Mouse (Mus musculus) natural killer cell, adult 2 months (primary cell): ENCODE measurements around the gene Nt5c3b.

ENCODE experiments used
- DNase-seq, 2 experiments: peaks; one replicate each; pipeline ENCODE4 v3.0.0; 2022; ENCODE audit warnings: low spot score in 2 of 2

The Nt5c3b gene

GRCm38 (mm10) chr11:100399727-100400538 is 41.7 kb downstream of the Nt5c3b start:
- no peak for DNase-seq

- DNase-seq = peak; percentile 30 to 43
Observed at GRCm38 (mm10) chr11:100399320-100399719, 42.3 kb downstream of the Nt5c3b start.

DNA sequence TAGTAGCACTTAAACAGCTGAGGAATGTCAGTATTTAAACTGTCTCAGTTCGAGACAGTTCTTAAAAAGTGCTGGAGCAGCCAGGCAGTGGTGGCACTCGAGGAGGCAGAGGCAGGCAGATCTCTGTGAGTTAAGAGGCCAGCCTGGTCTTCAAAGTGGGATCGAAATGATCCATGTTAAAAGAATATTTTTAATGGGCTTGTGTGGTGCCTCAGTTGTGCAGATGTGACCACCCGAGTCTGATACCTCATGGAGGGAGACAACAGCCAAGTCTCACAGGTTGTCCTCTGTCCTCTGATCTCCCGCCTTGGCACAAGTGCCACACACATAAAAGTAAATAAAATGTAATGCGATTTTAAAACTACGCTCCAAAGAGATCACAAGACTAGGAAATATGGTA is 43.1 kb downstream of the Nt5c3b start:
- no peak for DNase-seq

GRCm38 (mm10) chr11:100397600-100398389 is 43.8 kb downstream of the Nt5c3b start, which contains the start of gene Jup:
Jup (minus strand) TSS chr11:100397763.
- peak; percentile 96 to 97 for DNase-seq

GRCm38 (mm10) chr11:100396886-100397599 is 44.6 kb downstream of the Nt5c3b start:
- no peak for DNase-seq

DNA sequence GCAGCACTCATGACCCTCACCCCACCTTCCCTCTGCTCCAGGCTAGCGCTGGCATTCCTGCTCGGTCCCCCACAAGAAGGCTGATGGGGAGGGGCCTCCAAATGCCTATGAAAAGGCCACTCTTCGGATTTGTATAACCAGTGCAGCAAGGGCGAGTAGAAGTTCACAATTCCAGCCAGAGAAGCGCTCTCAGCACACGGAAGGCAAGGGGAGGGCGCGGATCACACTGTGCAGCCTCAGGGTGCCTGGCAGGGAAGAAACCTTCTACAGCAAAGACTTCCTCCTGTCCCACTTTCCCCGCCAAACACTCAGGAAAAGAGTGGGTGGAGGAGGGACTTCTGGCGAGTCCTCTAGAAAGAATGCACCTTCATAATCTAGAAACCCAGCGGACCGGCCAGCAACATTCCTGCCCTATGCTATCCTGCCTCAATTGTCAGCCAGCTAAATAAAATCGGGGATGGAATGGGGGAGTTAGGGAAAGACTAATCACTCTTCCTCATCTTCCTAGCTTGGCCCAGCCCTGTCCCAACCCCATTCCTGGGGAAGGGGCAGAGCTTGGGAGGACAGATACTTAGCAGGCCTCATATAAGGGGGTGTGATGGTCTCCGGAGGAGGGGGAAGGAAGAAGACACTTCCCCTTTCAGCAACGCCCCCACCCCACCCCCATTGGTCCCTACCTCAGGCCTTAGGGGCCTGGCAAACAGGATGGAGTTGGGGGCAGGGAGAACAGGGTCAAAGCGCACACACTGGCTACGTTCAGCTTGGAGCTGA is 45.6 kb downstream of the Nt5c3b start:
- no peak for DNase-seq

- no peak for DNase-seq
Observed at GRCm38 (mm10) chr11:100395200-100395599, 46.4 kb downstream of the Nt5c3b start.

GRCm38 (mm10) chr11:100394353-100395074 is 47.1 kb downstream of the Nt5c3b start:
- DNase-seq = no peak

DNA sequence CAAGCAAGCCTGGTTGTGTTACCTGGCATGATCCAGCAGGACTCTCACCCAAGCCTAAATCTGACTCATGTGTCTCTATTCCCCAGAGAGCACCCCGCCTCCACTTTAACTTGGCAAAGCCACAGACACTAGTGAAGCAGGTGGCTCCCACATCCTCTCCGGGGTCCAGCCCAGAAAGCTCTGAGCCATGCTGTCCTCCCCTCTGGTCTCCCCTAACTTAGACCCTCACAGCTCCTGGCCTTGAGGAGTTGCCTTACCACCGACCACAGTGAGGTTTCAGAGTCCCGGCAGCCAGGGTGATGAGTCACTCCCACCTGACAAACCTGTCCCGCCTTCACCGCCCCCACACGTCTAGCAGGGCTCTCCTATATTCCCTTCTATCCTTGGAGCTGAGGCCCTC is 47.9 kb downstream of the Nt5c3b start:
- peak; percentile 52 to 59 for DNase-seq

DNA sequence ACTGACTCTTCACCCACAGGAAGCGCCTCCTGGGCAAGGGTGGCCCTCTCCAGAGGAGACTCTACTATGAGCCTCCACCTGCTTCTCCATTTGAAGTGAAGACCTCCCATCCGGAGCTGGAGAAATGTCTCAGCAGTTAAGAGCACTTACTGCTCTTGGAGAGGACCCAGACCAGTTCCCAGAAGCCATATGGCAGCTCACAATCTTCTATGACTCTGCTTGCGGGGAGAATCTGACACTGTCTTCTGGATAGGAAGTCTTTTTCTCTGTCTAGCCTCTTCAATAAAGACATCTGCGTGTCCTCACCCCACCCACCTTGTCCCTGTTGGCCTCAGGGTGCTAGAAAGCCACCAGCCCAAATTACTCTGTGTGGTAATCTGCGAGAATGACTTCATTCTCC is 48.6 kb downstream of the Nt5c3b start:
- no peak for DNase-seq

DNA sequence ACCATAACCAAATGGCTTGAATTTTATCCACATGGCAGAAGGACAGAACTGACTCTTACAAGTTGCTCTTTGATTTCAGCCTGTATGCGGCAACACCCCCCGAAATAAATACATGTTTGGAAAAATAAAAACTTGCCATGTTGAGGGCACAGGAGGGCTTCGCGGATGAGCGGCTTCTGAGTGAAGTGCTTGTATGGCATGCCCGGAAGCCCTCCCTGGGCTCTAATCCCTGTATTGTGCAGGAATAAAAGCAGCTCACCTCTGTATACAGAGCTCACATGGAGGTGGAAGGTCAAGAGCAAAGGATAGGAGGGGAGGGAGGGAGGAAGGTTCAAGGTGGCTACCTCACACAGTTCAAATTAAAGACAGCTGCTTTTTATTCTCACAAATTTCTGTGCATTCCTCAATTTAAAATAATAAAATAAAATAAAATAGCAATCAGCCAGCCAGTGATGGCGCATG is 49.7 kb downstream of the Nt5c3b start:
- no peak for DNase-seq

DNA sequence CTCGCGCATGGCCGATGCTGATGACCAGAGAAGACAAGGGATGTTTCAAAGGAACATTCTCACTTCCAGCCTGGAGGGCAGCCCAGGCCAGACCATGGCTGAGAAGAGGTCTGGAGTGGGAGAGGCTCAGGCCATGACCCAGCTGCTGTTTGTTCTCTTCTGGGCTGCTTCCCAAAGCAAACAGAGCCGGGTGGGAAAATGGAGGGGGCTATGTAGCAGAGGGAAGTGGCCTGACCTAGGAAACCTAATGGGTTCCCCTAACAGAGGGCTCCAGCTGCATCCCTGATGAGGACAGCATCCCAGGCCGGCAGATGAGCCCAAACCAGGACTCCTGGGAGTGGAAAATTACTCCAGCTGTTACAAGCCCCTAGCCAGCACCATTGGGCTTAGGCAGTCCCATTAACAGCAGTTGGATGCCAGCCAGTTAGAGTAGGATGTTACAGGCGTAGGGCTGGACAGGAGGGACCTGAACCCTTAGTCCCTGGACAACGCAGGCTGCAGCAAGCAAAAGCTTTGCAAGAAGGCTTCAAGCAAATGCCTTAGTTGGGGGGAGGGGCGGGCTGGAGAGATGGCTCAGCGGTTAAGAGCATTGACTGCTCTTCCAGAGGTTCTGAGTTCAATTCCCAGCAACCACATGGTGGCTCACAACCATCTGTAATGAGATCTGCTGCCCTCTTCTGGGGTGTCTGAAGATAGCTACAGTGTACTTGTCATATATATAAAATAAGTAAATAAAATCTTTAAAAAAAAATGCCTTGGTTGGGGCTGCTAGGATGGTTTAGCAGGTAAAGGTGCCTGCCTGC is 50.3 kb downstream of the Nt5c3b start:
- no peak for DNase-seq

- no peak for DNase-seq
Observed at GRCm38 (mm10) chr11:100389931-100390445, 51.6 kb downstream of the Nt5c3b start.

DNA sequence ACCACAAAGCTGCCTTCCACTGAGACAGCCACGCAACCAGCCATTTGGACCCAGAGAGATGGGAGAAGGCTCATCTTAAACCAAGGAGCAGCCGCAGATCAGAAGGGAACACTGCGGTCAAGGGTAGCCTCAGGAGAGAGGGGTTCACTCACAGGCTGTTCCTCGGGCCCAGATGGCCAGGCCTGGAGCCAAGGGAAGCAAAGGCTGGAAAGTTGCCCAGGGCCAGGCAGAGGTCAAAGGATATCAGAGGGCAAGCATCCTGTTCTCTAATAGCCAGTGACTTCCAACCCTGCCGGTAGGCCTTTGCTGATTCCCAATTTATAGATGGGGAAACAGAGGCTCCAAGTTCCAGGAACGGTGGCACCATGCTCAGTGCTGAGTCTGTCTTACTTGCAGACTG is 53.0 kb downstream of the Nt5c3b start:
- no peak for DNase-seq

- no peak for DNase-seq
Observed at GRCm38 (mm10) chr11:100387589-100388375, 53.8 kb downstream of the Nt5c3b start.

GRCm38 (mm10) chr11:100387111-100387510 is 54.5 kb downstream of the Nt5c3b start:
- no peak for DNase-seq

DNA sequence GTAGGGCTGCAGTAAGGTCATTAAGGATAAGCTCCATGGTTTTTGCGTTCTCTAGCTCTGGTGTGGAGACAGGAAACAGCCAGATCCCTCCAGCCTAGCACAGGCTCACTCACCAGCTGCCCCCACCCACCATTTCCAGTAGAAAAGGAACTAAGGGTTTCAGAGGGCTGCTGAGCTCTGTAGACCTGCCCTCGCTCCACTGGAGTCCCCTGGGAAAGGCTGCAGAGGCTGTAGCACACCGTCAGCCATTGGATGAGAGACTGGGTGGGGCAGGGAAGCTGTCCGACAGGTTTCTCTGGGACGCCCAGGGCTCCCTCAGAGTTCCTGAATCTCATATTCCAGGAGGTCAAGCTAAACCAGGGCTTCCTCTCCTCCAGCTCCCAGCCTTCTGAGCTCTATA is 55.0 kb downstream of the Nt5c3b start:
- DNase-seq = no peak

- DNase-seq = no peak
Observed at GRCm38 (mm10) chr11:100385016-100385415, 56.6 kb downstream of the Nt5c3b start.

DNA sequence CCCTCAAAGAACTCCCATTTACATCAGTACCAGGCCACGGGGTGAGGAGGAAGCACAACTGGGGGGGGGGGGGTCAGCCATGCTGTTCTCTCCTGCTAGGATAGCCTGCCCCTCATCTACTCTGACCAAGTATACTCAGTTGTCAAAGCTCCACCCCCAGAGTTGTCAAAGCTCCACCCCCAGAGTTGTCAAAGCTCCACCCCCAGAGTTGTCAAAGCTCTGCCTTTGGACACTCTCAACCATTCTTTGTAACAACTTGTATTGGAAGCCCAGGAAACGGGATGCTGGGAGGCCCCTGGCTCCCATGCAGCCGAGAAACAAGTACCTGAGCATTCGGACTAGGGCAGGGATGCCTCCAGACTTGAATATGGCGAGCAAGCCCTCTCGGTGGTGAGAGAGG is 58.9 kb downstream of the Nt5c3b start:
- no peak for DNase-seq
